Mouse (Mus musculus) activated CD4-positive, CD25-positive, alpha-beta regulatory T cell, adult 9 weeks (primary cell): ENCODE results near the gene Samd5. TPM values are rescaled to one million over a fixed set of nuclear protein-coding genes. Genes with fewer than 3 reads are reported as not detected.

Experiments
- polyA plus RNA-seq: library from polyadenylated mRNA; unstranded; fragments of 100-300 nt; shearing (Covaris generic); gene quantifications from one replicate; pipeline ENCODE4 v1.2.1, GENCODE M21; 2017

Samd5 gene
- polyA plus RNA-seq, result not detected

GRCm38 (mm10) chr10:9674561-9675521 lies at the start of gene Samd5:
Gene Samd5 (minus strand): TSS chr10:9675208.

Other genes starting within 250 kb of the Samd5 start
- 4.4 TPM for gene Stxbp5, start 225.9 kb upstream of the Samd5 start, polyA plus RNA-seq